Mouse (Mus musculus) midbrain, embryonic 12.5 days (tissue): ENCODE data around the gene Ctnna3. TPM values are rescaled to one million over a fixed set of nuclear protein-coding genes. Genes with fewer than 3 reads are reported as not detected.

Source experiments
- ATAC-seq: fragments of 200-750 bp; cut with Nextera tagmentation; 2 replicates; pipeline ENCODE4 v1.8.0; 2017; ENCODE audit warnings: low read depth, moderate TSS enrichment, moderate library complexity; ENCODE audit not compliant: low FRiP score
- H3K27ac ChIP-seq: fragments of 300-500 bp; sonication (generic); replicated peaks from 2 replicates; pipeline ENCODE4 v1.5.1; 2016; ENCODE audit warnings: mild to moderate bottlenecking
- H3K27me3 ChIP-seq: fragments of 300-500 bp; sonication (generic); 2 replicates; pipeline ENCODE4 v1.6.1; 2016; ENCODE audit warnings: mild to moderate bottlenecking
- H3K36me3 ChIP-seq: fragments of 300-500 bp; sonication (generic); 2 replicates; pipeline ENCODE4 v1.6.1; 2016
- H3K4me1 ChIP-seq: fragments of 300-500 bp; sonication (generic); 2 replicates; pipeline ENCODE4 v1.6.1; 2016
- H3K4me2 ChIP-seq: fragments of 300-500 bp; sonication (generic); replicated peaks from 2 replicates; pipeline ENCODE4 v1.6.1; 2016; ENCODE audit warnings: mild to moderate bottlenecking, moderate library complexity
- H3K4me3 ChIP-seq: fragments of 300-500 bp; sonication (generic); 2 replicates; pipeline ENCODE4 v1.5.1; 2016; ENCODE audit warnings: mild to moderate bottlenecking
- H3K9ac ChIP-seq: fragments of 300-500 bp; sonication (generic); replicated peaks from 2 replicates; pipeline ENCODE4 v1.6.1; 2016; ENCODE audit warnings: mild to moderate bottlenecking, moderate library complexity
- H3K9me3 ChIP-seq: fragments of 300-500 bp; sonication (generic); 2 replicates; pipeline ENCODE4 v1.6.1; 2016; ENCODE audit warnings: mild to moderate bottlenecking
- WGBS: fragments of 180-500 bp; shearing (Covaris S2); methylation state at CpG from one replicate; pipeline ENCODE4 v1.1.7; 2016; 5-methylcytosine and 5-hydroxymethylcytosine counted together
- polyA plus RNA-seq: library from polyadenylated mRNA; unstranded; fragments of >200 nt; fragmentation: Nextera tagmentation; extraction: Ambion mirVana; gene quantifications from 2 replicates; pipeline ENCODE4 v1.2.1, GENCODE M21; 2016

The Ctnna3 gene
- polyA plus RNA-seq, 1 experiment from 2014 or later: not detected

DNA sequence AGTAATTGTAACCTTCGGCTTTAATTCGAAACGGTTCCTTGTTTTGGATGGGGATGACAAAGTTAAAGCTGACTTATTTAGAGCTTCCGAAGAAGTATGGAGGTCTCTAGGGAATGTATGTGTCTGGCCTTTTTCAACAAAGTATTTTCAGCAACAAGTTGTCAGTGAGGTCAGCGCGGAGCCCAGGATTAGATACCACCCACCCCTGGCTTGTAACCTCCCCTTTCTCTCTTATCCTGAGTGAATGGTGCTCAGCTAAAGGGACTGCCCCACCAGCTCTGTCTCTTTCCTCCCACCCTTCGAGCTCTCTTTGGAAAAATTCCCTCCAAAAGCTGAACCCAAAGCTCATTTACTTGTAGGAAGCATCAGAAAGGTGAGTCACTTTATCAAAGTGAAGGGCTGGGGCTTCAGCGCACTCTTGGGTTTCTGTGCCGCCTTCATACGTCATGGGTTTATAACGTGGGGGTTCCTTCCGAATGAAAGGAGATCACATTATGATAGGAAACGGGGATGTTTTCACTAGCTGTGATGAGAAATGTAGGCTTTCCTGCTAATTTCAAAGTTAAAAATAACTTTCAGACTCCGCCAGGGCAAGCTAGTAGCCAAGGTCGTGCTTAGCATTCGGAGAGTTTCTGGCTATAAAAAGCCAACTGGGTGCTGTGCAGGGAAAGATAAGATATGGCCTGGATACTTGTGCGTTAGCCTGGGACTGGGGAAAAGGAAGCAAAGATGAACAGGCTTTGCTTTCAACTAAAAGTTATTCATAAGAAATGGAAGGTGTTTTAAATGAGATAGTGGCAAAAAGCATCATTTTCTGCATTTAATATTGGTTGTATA, 27.6 kb downstream of the Ctnna3 start:
- ATAC-seq: no peak
- WGBS: 88% methylated on average over 17 of the region's 17 CpGs

DNA sequence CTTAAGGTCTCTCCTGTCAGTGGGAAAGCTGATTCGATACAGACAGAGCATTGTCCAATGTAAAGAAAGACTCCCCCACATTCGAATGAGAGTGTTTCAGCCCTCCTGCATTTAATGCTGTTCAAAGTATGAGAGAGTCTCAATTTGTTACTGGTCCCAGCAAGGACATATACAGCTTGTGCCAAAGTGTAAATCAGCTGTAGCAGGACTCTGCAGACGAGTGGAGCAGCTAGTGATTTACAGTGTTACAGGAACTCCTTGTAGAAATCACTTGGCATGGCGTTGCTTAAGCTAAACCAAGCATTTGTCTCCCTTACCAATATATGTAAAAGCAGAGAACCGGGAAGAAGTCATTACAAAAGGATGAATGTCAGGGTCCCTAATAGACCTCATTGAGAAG, 31.0 kb downstream of the Ctnna3 start:
- Histone ChIP-seq H3K4me2 (no peak overlapping the region), H3K36me3 (no peaks in the 10 kb centered on the region), H3K27ac (no peak overlapping the region), H3K9ac (no peak overlapping the region), H3K4me1 (peaks cover 7% of the 10 kb centered on the region; the same call in 1 of the 2 replicates), H3K27me3 (no peaks in the 10 kb centered on the region), H3K4me3 (no peak overlapping the region), H3K9me3 (no peaks in the 10 kb centered on the region)
- no peak for ATAC-seq
- 72% methylated on average over 5 of the region's 5 CpGs for WGBS

More for the DNA sequence above, 27.6 kb downstream of the Ctnna3 start:
- H3K9ac ChIP-seq: no peak overlapping the region
- no peaks in the 10 kb centered on the region for H3K27me3 ChIP-seq
- H3K9me3 ChIP-seq: no peaks in the 10 kb centered on the region
- H3K4me3 ChIP-seq: no peak overlapping the region
- peaks cover 8% of the 10 kb centered on the region; the same call in 1 of the 2 replicates for H3K4me1 ChIP-seq
- H3K4me2 ChIP-seq: no peak overlapping the region
- no peak overlapping the region for H3K27ac ChIP-seq
- H3K36me3 ChIP-seq: no peaks in the 10 kb centered on the region

DNA sequence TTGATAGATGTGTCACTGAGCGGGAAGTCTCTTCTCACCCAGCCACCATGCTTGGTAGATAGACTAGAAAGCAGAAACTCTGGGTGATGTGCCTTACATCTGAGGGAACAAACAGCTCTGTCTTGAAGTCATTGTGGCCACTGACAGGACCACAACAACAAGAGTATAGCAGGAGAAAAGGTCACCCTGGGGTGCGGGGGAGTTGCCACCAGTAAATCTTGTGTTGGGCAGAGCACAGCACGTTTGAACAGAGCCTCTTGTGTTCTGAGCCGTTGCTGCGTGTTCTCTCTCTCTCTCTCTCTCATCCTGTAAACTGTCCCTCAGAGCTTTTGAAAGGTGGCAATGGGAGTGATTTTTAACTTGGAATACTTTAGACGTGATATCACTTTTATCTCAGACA, 42.6 kb downstream of the Ctnna3 start:
- 71% methylated on average over 6 of the region's 6 CpGs for WGBS
- no peaks in the 10 kb centered on the region for H3K36me3 ChIP-seq
- ATAC-seq: no peak

DNA sequence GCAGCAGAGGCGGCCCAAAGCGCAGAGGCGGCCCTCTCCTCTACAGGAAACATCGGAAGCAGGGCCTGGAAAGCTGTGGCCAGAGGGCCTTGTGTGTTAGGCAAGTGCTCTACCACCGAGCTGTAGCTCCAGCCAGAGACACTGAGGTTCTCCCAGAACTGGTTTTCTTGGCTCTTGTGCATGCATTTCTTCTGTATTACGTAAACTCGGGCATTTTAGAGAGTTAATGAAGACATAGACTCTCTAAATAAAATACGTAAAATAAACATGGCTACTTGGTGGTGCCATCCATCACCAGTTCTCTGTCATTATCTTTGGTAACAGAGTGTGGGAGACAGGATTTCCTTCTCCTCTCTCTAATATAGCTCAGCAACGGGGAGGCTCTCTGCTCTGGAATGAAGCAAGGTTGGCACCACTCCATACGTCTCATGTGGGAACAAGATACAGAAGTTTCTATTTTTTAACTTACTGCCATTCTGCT, 46.3 kb downstream of the Ctnna3 start:
- Histone ChIP-seq H3K9me3 (no peaks in the 10 kb centered on the region), H3K4me2 (no peak overlapping the region), H3K27ac (no peak overlapping the region), H3K36me3 (no peaks in the 10 kb centered on the region), H3K4me1 (no peaks in the 10 kb centered on the region), H3K4me3 (no peak overlapping the region), H3K9ac (no peak overlapping the region), H3K27me3 (no peaks in the 10 kb centered on the region)
- ATAC-seq: no peak
- 85% methylated on average over 10 of the region's 10 CpGs for WGBS

More for the DNA sequence above, 42.6 kb downstream of the Ctnna3 start:
- Histone ChIP-seq H3K4me1 (no peaks in the 10 kb centered on the region), H3K4me3 (no peak overlapping the region), H3K27me3 (no peaks in the 10 kb centered on the region), H3K9ac (no peak overlapping the region), H3K27ac (no peak overlapping the region), H3K9me3 (no peaks in the 10 kb centered on the region), H3K4me2 (no peak overlapping the region)

DNA sequence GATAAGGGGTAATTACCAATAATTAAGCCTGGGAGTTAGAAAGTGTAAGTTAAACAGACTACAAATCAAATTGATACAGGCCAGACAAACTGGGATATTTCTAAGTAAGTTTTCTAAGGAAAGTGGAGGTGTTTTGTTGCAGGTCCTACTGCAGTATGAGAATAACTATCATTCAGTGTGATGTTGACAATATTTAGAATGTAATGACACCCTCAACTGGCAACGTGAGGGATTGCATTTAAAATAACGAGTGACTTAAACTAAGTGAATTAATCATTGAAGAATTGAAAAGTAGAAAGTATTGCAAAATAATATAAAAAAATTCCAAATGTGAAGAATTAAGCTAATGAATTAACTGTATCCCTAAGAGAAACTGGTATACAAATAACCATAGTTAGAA, 49.0 kb downstream of the Ctnna3 start:
- no peak overlapping the region for H3K4me3 ChIP-seq
- WGBS: 39% methylated on average over 2 of the region's 2 CpGs
- no peak for ATAC-seq
- H3K4me1 ChIP-seq: no peaks in the 10 kb centered on the region
- no peaks in the 10 kb centered on the region for H3K27me3 ChIP-seq
- no peak overlapping the region for H3K4me2 ChIP-seq
- H3K9me3 ChIP-seq: no peaks in the 10 kb centered on the region
- no peak overlapping the region for H3K9ac ChIP-seq
- H3K36me3 ChIP-seq: no peaks in the 10 kb centered on the region
- no peak overlapping the region for H3K27ac ChIP-seq

DNA sequence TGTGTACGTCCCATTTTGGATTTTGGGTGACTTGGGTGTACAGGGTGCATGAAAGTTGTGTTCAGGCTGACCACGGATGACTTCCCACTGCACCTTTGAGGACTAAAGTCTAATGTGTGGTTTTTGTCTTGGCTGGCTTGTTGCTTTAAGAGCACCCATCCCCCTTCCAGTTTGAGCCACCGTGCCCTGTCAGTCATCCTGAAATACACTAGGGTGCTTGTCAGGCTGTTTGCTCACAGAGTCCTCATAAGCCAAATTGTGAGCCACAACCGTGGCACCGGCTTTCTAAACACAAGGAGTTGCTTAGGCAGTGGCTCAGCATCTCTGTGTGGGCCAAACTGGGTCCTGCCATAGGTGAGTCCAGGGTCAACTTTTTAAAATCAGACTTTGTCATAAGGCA, 50.2 kb downstream of the Ctnna3 start:
- Histone ChIP-seq H3K9ac (no peak overlapping the region), H3K9me3 (no peaks in the 10 kb centered on the region), H3K4me2 (no peak overlapping the region), H3K4me3 (no peak overlapping the region), H3K27ac (no peak overlapping the region), H3K36me3 (no peaks in the 10 kb centered on the region), H3K4me1 (no peaks in the 10 kb centered on the region), H3K27me3 (no peaks in the 10 kb centered on the region)
- 70% methylated on average over 5 of the region's 5 CpGs for WGBS
- ATAC-seq: no peak

DNA sequence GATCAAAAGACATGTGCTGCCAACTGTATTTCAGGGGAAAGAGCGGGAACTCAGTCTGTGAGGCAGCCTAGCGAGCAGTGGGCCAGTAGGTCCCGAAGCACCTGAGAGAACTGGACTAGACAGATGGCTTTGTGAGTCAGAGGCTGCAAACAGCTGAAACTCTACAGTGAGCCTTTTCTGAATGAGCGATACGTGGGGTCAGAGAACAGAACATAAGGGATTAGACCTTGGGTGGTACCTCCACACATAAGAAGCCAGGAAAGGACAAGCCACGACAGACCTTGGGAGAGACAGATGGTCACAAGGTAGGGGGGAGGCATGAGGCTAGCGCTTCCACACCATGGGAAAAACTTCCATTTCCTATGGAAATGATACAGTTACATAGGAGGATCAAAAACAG, 58.4 kb downstream of the Ctnna3 start:
- H3K4me2 ChIP-seq: no peak overlapping the region
- H3K27ac ChIP-seq: no peak overlapping the region
- H3K4me1 ChIP-seq: no peaks in the 10 kb centered on the region
- H3K36me3 ChIP-seq: no peaks in the 10 kb centered on the region
- WGBS: 83% methylated on average over 7 of the region's 7 CpGs
- no peak overlapping the region for H3K9ac ChIP-seq
- no peak for ATAC-seq
- no peaks in the 10 kb centered on the region for H3K9me3 ChIP-seq
- H3K4me3 ChIP-seq: no peak overlapping the region
- H3K27me3 ChIP-seq: no peaks in the 10 kb centered on the region

DNA sequence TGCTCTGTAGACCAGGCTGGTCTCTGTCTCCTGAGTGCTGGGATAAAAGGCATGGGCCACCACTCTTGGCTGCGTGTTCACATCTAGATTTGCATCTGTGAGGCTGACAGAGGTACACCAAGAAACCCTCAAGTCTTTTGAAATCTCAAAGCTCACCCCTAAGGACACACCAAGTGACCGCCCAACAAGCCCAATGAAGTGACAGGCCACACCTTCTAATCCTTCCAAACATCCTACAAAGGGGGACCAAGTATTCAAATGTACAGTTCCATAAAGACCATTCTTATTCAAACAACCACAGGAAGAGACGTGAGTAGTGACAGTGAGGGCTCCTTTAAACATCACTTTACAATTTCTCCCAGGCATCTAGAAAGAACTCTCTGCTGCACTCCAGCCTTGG, 94.1 kb downstream of the Ctnna3 start:
- ATAC-seq: no peak

DNA sequence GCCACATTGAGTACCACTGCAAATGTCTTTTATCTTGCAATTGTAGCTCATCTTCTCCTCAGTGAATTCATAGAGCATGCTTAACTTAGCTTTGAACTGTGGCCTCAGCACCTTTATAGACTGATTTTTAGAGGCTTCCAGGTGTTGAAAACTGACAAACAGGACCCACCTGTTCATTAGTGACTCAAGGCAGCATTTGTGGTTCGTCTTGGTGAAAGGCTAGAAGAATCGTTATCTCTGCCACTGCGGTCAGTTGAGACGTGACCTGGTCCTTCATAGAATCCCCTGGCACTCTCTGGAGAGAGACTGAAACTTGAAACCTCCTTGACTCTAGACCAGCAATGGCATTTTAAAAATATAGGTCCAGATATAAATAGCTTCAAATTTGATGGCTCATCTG, 96.1 kb downstream of the Ctnna3 start:
- Histone ChIP-seq H3K36me3 (no peaks in the 10 kb centered on the region), H3K9me3 (no peaks in the 10 kb centered on the region), H3K4me2 (no peak overlapping the region), H3K27ac (no peak overlapping the region), H3K9ac (no peak overlapping the region), H3K4me1 (no peaks in the 10 kb centered on the region), H3K27me3 (no peaks in the 10 kb centered on the region), H3K4me3 (no peak overlapping the region)
- WGBS: 88% methylated on average over 4 of the region's 4 CpGs
- ATAC-seq: no peak

More for the DNA sequence above, 94.1 kb downstream of the Ctnna3 start:
- H3K4me1 ChIP-seq: no peaks in the 10 kb centered on the region
- H3K4me2 ChIP-seq: no peak overlapping the region
- no peak overlapping the region for H3K9ac ChIP-seq
- 77% methylated on average over 3 of the region's 3 CpGs for WGBS
- no peaks in the 10 kb centered on the region for H3K36me3 ChIP-seq
- H3K27ac ChIP-seq: no peak overlapping the region
- H3K4me3 ChIP-seq: no peak overlapping the region
- H3K27me3 ChIP-seq: no peaks in the 10 kb centered on the region
- no peaks in the 10 kb centered on the region for H3K9me3 ChIP-seq

DNA sequence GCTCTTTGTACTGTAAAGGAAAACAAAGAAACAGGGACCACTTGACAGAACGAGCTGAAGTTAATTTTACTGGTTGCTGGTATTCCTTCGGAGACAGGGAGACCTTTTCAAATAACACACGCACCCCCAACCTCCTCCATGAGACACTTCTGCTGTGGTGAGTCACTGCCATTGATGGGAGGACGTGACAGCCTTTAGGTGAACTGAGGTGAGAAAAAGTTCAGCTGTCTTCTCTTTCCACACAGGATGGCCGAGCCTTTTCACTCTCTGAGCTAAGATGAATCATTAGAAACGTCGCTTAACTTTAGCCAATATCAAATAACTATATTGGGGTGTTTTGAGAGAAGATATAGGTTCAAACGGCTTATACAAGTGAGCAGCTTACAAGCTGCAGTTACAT, 102.5 kb downstream of the Ctnna3 start:
- 83% methylated on average over 8 of the region's 8 CpGs for WGBS
- Histone ChIP-seq H3K4me1 (no peaks in the 10 kb centered on the region), H3K4me3 (no peak overlapping the region), H3K27ac (no peak overlapping the region), H3K9me3 (no peaks in the 10 kb centered on the region), H3K4me2 (no peak overlapping the region), H3K9ac (no peak overlapping the region), H3K27me3 (no peaks in the 10 kb centered on the region), H3K36me3 (no peaks in the 10 kb centered on the region)
- no peak for ATAC-seq

DNA sequence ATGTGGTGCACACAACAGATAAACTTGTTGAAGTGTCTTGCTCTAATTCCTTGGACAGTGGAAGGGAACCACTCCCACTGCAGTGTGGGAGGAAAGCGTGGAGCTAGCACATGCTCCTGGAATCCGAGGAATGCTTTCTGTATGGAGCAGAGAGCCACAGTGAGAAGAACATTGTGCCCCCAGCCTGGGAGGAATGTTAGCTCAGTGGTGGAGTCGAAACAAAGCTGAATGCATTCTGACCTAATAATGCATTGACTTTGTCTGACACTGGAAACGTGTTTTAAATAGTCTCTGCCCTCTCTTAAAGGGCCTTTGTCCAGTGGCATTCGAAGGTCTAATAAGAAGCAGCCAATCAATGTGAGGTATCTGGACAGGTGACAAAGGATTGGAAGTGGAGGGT, 111.9 kb downstream of the Ctnna3 start:
- Histone ChIP-seq H3K4me3 (no peak overlapping the region), H3K27me3 (no peaks in the 10 kb centered on the region), H3K27ac (no peak overlapping the region), H3K9ac (no peak overlapping the region), H3K4me2 (no peak overlapping the region), H3K36me3 (no peaks in the 10 kb centered on the region), H3K4me1 (peaks cover 5% of the 10 kb centered on the region), H3K9me3 (no peaks in the 10 kb centered on the region)
- 20% methylated on average over 5 of the region's 5 CpGs for WGBS
- peak; percentile 47; the same call in 1 of the 2 replicates for ATAC-seq

DNA sequence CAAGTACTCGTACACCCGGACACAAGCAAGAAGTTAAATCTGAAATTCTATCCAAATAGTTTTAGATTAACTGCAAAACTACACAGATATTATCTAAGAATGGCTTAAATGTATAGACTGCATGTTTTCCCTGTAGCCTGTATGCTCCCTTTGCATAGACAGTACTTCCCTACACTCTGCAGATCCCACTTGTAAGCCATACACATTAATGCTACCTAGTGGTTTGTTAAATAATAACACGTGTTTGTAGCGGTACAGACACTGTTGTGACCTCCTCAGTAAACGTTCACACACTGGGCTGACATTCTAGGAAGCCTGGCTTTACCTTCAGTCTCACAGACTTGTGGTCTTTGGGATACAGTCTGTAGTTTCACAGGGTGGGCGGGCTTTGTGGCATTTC, 112.6 kb downstream of the Ctnna3 start:
- Histone ChIP-seq H3K4me2 (no peak overlapping the region), H3K27me3 (no peaks in the 10 kb centered on the region), H3K36me3 (no peaks in the 10 kb centered on the region), H3K27ac (no peak overlapping the region), H3K9ac (no peak overlapping the region), H3K9me3 (no peaks in the 10 kb centered on the region), H3K4me1 (peaks cover 5% of the 10 kb centered on the region), H3K4me3 (no peak overlapping the region)
- ATAC-seq: 0 out of 2 replicates have a peak, but pooled peaks have one; percentile 52
- 68% methylated on average over 6 of the region's 6 CpGs for WGBS
